Mouse (Mus musculus): Measurements from ENCODE around the gene Ttc7b. TPM values are rescaled to one million over a fixed set of nuclear protein-coding genes. Genes with fewer than 3 reads are reported as not detected.

Ttc7b gene
- polyA plus RNA-seq, 1 experiment from 2014 or later: 6.3 TPM

DNA sequence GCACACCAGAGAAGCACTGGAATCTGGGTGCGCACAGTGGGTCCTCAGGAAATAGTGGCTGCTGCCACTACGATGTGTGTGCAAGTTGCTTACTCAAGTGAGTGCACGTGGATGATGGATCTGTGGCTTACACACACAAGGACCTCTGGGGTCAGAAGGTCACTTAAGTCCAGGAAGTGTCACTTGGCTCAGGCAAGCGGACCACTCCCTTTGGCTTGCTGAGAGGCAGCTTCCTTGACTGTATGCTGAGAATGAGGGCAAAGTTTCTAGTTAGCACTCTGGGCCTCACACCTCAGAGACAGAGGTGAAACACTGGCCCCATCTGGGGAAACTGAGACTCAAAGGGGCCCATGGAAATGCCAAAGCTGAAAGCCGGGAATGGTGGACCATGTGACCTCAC lies 232.6 kb downstream of the Ttc7b start:
- Histone ChIP-seq H3K27ac (ENCODE audit: low read depth, low read length) (no peak overlapping the region), H3K36me3 (ENCODE audit: control insufficient read depth, insufficient read depth, low read length) (no peaks in the 10 kb centered on the region), H3K27me3 (replicated peaks; ENCODE audit: control insufficient read depth, insufficient read depth, low read length) (no peaks in the 10 kb centered on the region), H3K4me2 (ENCODE audit: low read length) (no peak overlapping the region), H3K9ac (ENCODE audit: low read length) (no peak overlapping the region), H3K4me1 (ENCODE audit: control insufficient read depth, insufficient read depth, low read length) (peaks cover 25% of the 10 kb centered on the region), H3K4me3 (ENCODE audit: low read depth, low read length) (no peak overlapping the region), H3K9me3 (replicated peaks; ENCODE audit: control insufficient read depth, low read length) (no peaks in the 10 kb centered on the region)
- WGBS: 88% methylated on average over 5 of the region's 5 CpGs
- DNase-seq (ENCODE audit: low spot score) (no peak), ATAC-seq (no peak)

- Histone ChIP-seq H3K36me3 (ENCODE audit: control insufficient read depth, insufficient read depth, low read length) (no peaks in the 10 kb centered on the region), H3K27me3 (replicated peaks; ENCODE audit: control insufficient read depth, insufficient read depth, low read length) (no peaks in the 10 kb centered on the region), H3K4me2 (ENCODE audit: low read length) (no peak overlapping the region), H3K27ac (ENCODE audit: low read depth, low read length) (no peak overlapping the region), H3K9ac (ENCODE audit: low read length) (no peak overlapping the region), H3K4me3 (ENCODE audit: low read depth, low read length) (no peak overlapping the region), H3K9me3 (replicated peaks; ENCODE audit: control insufficient read depth, low read length) (no peaks in the 10 kb centered on the region), H3K4me1 (ENCODE audit: control insufficient read depth, insufficient read depth, low read length) (peaks cover 29% of the 10 kb centered on the region)
- ATAC-seq (no peak), DNase-seq (ENCODE audit: low spot score) (no peak)
- 96% methylated on average over 2 of the region's 2 CpGs for WGBS
Observed at GRCm38 (mm10) chr12:100287565-100287964, 233.1 kb downstream of the Ttc7b start.

DNA sequence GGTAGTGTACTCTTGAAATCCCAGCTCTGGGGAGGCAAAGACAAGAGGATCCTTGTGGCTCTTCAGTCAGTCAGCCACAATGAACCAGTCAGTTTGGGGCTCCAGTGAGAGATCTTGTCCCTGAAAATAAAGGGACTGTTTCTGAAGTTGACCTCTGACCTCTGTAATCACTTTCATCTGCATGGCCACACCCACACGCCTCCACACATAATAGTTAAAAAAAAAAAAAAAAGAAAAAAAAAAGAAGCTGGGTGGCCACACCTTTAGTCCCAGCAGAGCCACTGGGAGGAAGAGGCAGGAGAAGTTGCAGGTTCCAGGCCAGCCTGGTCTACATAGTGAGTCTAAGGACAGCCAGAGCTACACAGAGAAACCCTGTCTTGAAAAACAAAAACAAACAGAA lies 237.3 kb downstream of the Ttc7b start:
- Histone ChIP-seq H3K4me2 (ENCODE audit: low read length) (no peak overlapping the region), H3K36me3 (ENCODE audit: control insufficient read depth, insufficient read depth, low read length) (no peaks in the 10 kb centered on the region), H3K27me3 (replicated peaks; ENCODE audit: control insufficient read depth, insufficient read depth, low read length) (no peaks in the 10 kb centered on the region), H3K27ac (ENCODE audit: low read depth, low read length) (no peak overlapping the region), H3K4me1 (ENCODE audit: control insufficient read depth, insufficient read depth, low read length) (peaks cover 10% of the 10 kb centered on the region), H3K9me3 (replicated peaks; ENCODE audit: control insufficient read depth, low read length) (no peaks in the 10 kb centered on the region), H3K4me3 (ENCODE audit: low read depth, low read length) (no peak overlapping the region), H3K9ac (ENCODE audit: low read length) (no peak overlapping the region)
- WGBS: 65% methylated on average over 1 of the region's 1 CpGs
- DNase-seq (ENCODE audit: low spot score) (no peak), ATAC-seq (no peak)

- peak overlapping the region; percentile 10; the same call in 1 of the 2 replicates for H3K9ac ChIP-seq (ENCODE audit: low read length)
- DNase-seq (ENCODE audit: low spot score) (peak; percentile 72), ATAC-seq (peak; percentile 83)
- H3K4me1 ChIP-seq (ENCODE audit: control insufficient read depth, insufficient read depth, low read length): peaks cover 14% of the 10 kb centered on the region
- H3K4me2 ChIP-seq (ENCODE audit: low read length): no peak overlapping the region
- WGBS: 35% methylated on average over 8 of the region's 8 CpGs
- no peaks in the 10 kb centered on the region for H3K9me3 ChIP-seq (replicated peaks; ENCODE audit: control insufficient read depth, low read length)
- H3K4me3 ChIP-seq (ENCODE audit: low read depth, low read length): no peak overlapping the region
- H3K27ac ChIP-seq (ENCODE audit: low read depth, low read length): peak overlapping the region; percentile 71
- no peaks in the 10 kb centered on the region for H3K36me3 ChIP-seq (ENCODE audit: control insufficient read depth, insufficient read depth, low read length)
- H3K27me3 ChIP-seq (replicated peaks; ENCODE audit: control insufficient read depth, insufficient read depth, low read length): no peaks in the 10 kb centered on the region
Observed at GRCm38 (mm10) chr12:100282025-100282885, 238.4 kb downstream of the Ttc7b start.

DNA sequence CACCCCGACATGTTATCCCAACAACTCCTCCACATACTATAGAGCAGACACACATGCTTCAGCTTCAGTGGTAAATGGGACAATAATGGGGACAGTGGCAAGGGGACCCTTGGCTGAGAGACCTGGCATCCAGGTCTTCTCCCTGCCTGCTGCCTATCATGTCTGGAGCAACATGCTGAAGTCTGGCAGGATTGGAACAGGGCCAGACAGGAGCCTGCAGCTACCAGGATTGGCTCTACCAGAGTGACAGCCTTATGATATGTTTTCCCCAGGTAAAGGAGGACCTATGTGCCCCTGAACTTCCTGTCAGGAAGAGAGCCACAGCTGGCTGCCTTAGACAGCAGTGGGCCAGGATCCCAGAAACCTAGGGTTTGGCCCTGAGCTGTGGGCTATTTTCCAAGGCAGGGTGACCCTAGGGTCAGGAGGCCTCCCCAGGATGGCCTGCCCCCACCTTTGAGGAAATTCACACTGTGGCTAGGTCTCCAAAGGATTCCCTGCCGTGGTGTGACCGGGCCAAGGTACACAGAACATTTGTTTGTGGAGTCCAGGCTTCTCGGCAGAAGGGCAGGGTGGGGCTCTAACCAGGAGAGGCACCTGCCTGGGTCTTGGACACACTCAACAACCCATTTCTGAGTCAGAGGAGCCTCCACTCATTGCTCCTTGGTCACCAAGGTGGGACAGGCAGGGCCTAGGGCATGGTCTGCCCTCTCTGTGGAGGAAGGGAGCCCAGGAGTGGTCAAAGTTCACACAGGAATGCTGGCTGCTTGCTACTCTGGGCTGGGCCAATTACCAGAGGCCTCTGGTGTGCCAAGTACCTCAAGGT lies 239.4 kb downstream of the Ttc7b start:
- DNase-seq (ENCODE audit: low spot score) (no peak), ATAC-seq (no peak)
- WGBS: 88% methylated on average over 4 of the region's 4 CpGs
- H3K27me3 ChIP-seq (replicated peaks; ENCODE audit: control insufficient read depth, insufficient read depth, low read length): no peaks in the 10 kb centered on the region
- no peaks in the 10 kb centered on the region for H3K36me3 ChIP-seq (ENCODE audit: control insufficient read depth, insufficient read depth, low read length)
- H3K4me1 ChIP-seq (ENCODE audit: control insufficient read depth, insufficient read depth, low read length): peaks cover 25% of the 10 kb centered on the region
- H3K4me2 ChIP-seq (ENCODE audit: low read length): no peak overlapping the region
- 0 out of 2 replicates have a peak overlapping the region, but pooled peaks have one; percentile 27 for H3K27ac ChIP-seq (ENCODE audit: low read depth, low read length)
- H3K9me3 ChIP-seq (replicated peaks; ENCODE audit: control insufficient read depth, low read length): no peaks in the 10 kb centered on the region
- H3K9ac ChIP-seq (ENCODE audit: low read length): no peak overlapping the region
- no peak overlapping the region for H3K4me3 ChIP-seq (ENCODE audit: low read depth, low read length)

GRCm38 (mm10) chr12:100279898-100280297 lies 240.7 kb downstream of the Ttc7b start:
- Histone ChIP-seq H3K4me1 (ENCODE audit: control insufficient read depth, insufficient read depth, low read length) (peaks cover 30% of the 10 kb centered on the region), H3K4me2 (ENCODE audit: low read length) (no peak overlapping the region), H3K27me3 (replicated peaks; ENCODE audit: control insufficient read depth, insufficient read depth, low read length) (no peaks in the 10 kb centered on the region), H3K9ac (ENCODE audit: low read length) (no peak overlapping the region), H3K9me3 (replicated peaks; ENCODE audit: control insufficient read depth, low read length) (no peaks in the 10 kb centered on the region), H3K36me3 (ENCODE audit: control insufficient read depth, insufficient read depth, low read length) (no peaks in the 10 kb centered on the region), H3K27ac (ENCODE audit: low read depth, low read length) (no peak overlapping the region), H3K4me3 (ENCODE audit: low read depth, low read length) (no peak overlapping the region)
- 80% methylated on average over 4 of the region's 4 CpGs for WGBS
- DNase-seq (ENCODE audit: low spot score) (no peak), ATAC-seq (no peak)

- H3K4me2 ChIP-seq (ENCODE audit: low read length): no peak overlapping the region
- peaks cover 30% of the 10 kb centered on the region for H3K4me1 ChIP-seq (ENCODE audit: control insufficient read depth, insufficient read depth, low read length)
- DNase-seq (ENCODE audit: low spot score) (no peak), ATAC-seq (no peak)
- H3K4me3 ChIP-seq (ENCODE audit: low read depth, low read length): no peak overlapping the region
- WGBS: 54% methylated on average over 8 of the region's 8 CpGs
- no peaks in the 10 kb centered on the region for H3K27me3 ChIP-seq (replicated peaks; ENCODE audit: control insufficient read depth, insufficient read depth, low read length)
- H3K27ac ChIP-seq (ENCODE audit: low read depth, low read length): no peak overlapping the region
- no peaks in the 10 kb centered on the region for H3K9me3 ChIP-seq (replicated peaks; ENCODE audit: control insufficient read depth, low read length)
- H3K9ac ChIP-seq (ENCODE audit: low read length): no peak overlapping the region
- no peaks in the 10 kb centered on the region for H3K36me3 ChIP-seq (ENCODE audit: control insufficient read depth, insufficient read depth, low read length)
Observed at GRCm38 (mm10) chr12:100278358-100278757, 242.3 kb downstream of the Ttc7b start.

DNA sequence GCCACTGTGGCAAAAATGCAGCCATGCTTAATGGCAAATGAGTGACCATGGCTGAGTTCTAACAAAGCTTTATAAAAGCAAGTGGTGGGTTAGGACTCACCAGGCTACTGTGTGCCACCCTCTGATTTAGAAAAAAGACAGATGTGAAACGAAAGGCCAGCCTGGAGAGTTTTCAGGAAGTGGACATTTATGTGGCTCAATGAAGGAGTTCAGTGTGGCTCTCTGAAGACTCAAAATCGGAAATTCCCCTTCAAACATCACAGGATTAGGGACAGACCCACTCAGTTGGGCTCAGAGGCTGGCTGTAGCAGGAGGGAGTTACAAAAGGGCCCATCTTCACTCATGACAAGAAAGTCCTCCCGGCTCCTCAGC lies 243.1 kb downstream of the Ttc7b start:
- Histone ChIP-seq H3K27ac (ENCODE audit: low read depth, low read length) (peak overlapping the region; percentile 15; the same call in 1 of the 2 replicates), H3K9ac (ENCODE audit: low read length) (no peak overlapping the region), H3K36me3 (ENCODE audit: control insufficient read depth, insufficient read depth, low read length) (no peaks in the 10 kb centered on the region), H3K4me2 (ENCODE audit: low read length) (no peak overlapping the region), H3K4me3 (ENCODE audit: low read depth, low read length) (no peak overlapping the region), H3K4me1 (ENCODE audit: control insufficient read depth, insufficient read depth, low read length) (peaks cover 26% of the 10 kb centered on the region), H3K9me3 (replicated peaks; ENCODE audit: control insufficient read depth, low read length) (no peaks in the 10 kb centered on the region), H3K27me3 (replicated peaks; ENCODE audit: control insufficient read depth, insufficient read depth, low read length) (no peaks in the 10 kb centered on the region)
- DNase-seq (ENCODE audit: low spot score) (no peak), ATAC-seq (0 out of 2 replicates have a peak, but pooled peaks have one; percentile 1)
- WGBS: 76% methylated on average over 3 of the region's 3 CpGs

All from forebrain, embryonic 14.5 days (tissue).